Mouse (Mus musculus) midbrain, embryonic 14.5 days (tissue): Measurements from ENCODE around the gene Dtnb. TPM values are rescaled to one million over a fixed set of nuclear protein-coding genes. Genes with fewer than 3 reads are reported as not detected.

Experiments used
- ATAC-seq: fragments of 200-750 bp; cut with Nextera tagmentation; 2 replicates; pipeline ENCODE4 v1.8.0; 2017; ENCODE audit warnings: moderate number of reproducible peaks, moderate library complexity; ENCODE audit not compliant: low FRiP score, low TSS enrichment
- DNase-seq: peaks from one replicate; pipeline ENCODE4 v3.0.0-alpha.2; 2015
- H3K27ac ChIP-seq: fragments of 300-500 bp; sonication (generic); replicated peaks from 2 replicates; pipeline ENCODE4 v1.5.1; 2014; ENCODE audit warnings: mild to moderate bottlenecking, low read depth, low read length, moderate library complexity
- H3K27me3 ChIP-seq: fragments of 300-500 bp; sonication (generic); 2 replicates; pipeline ENCODE4 v1.6.1; 2014; ENCODE audit warnings: low read length, control low read depth, mixed read lengths; ENCODE audit not compliant: control insufficient read depth, insufficient read depth
- H3K36me3 ChIP-seq: fragments of 300-500 bp; sonication (generic); 2 replicates; pipeline ENCODE4 v1.6.1; 2014; ENCODE audit warnings: low read length, control low read depth; ENCODE audit not compliant: control insufficient read depth, insufficient read depth
- H3K4me1 ChIP-seq: fragments of 300-500 bp; sonication (generic); 2 replicates; pipeline ENCODE4 v1.6.1; 2014; ENCODE audit warnings: mild to moderate bottlenecking, antibody characterized with exemption, low read length, control low read depth; ENCODE audit not compliant: control insufficient read depth, insufficient read depth
- H3K4me2 ChIP-seq: fragments of 300-500 bp; sonication (generic); 2 replicates; pipeline ENCODE4 v1.6.1; 2014; ENCODE audit warnings: mild to moderate bottlenecking, low read length, moderate library complexity
- H3K4me3 ChIP-seq: fragments of 300-500 bp; sonication (generic); replicated peaks from 2 replicates; pipeline ENCODE4 v1.5.1; 2014; ENCODE audit warnings: low read depth, low read length
- H3K9ac ChIP-seq: fragments of 300-500 bp; sonication (generic); replicated peaks from 2 replicates; pipeline ENCODE4 v1.6.1; 2014; ENCODE audit warnings: mild to moderate bottlenecking, low read length, moderate library complexity
- H3K9me3 ChIP-seq: fragments of 300-500 bp; sonication (generic); 2 replicates; pipeline ENCODE4 v1.6.1; 2016; ENCODE audit warnings: low read length, control low read depth, mixed read lengths; ENCODE audit not compliant: control insufficient read depth
- WGBS: fragments of 180-500 bp; shearing (Covaris S2); extraction: QIAGEN DNeasy Blood & Tissue Kit; methylation state at CpG from one replicate; pipeline ENCODE4 v1.1.7; 2014; 5-methylcytosine and 5-hydroxymethylcytosine counted together
- polyA plus RNA-seq: library from polyadenylated mRNA; unstranded; fragments of >200 nt; fragmentation: Nextera tagmentation; extraction: Ambion mirVana; gene quantifications from 2 replicates; pipeline ENCODE4 v1.2.1, GENCODE M21; 2014

Dtnb gene
- polyA plus RNA-seq, 1 experiment from 2014 or later, result 46.7 TPM

DNA sequence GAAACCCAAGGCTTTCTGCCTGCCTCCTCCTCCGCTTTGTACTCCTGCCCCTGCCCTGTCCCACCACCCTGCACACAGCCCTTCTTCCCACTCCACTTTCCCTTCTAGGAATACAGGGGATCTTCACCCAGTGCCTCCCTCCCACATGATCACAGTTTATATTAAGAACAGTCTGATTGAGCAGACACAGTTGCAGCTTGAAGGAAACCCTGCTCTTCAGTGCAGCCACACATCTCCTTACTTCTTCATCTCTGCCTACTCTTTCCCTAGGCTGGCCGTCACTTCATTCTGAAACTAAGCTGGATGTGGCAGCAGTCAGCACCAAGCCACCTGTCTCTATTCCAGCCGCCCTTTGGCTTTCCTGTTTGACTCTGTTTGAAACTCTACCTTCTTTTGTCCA, 201.5 kb downstream of the Dtnb start:
- H3K4me2 ChIP-seq, result no peak overlapping the region
- H3K27me3 ChIP-seq, result no peaks in the 10 kb centered on the region
- no peaks in the 10 kb centered on the region for H3K9me3 ChIP-seq
- WGBS, result 82% methylated on average over 3 of the region's 3 CpGs
- ATAC-seq (no peak), DNase-seq (no peak)
- H3K9ac ChIP-seq, result no peak overlapping the region
- no peak overlapping the region for H3K27ac ChIP-seq
- H3K36me3 ChIP-seq, result 0 out of 2 replicates have a peak, but pooled peaks cover 4% of the 10 kb centered on the region
- no peaks in the 10 kb centered on the region for H3K4me1 ChIP-seq
- H3K4me3 ChIP-seq, result no peak overlapping the region

- Histone ChIP-seq H3K9me3 (no peaks in the 10 kb centered on the region), H3K27ac (no peak overlapping the region), H3K4me1 (peaks cover 13% of the 10 kb centered on the region), H3K4me2 (no peak overlapping the region), H3K27me3 (no peaks in the 10 kb centered on the region), H3K9ac (no peak overlapping the region), H3K4me3 (no peak overlapping the region), H3K36me3 (0 out of 2 replicates have a peak, but pooled peaks cover 4% of the 10 kb centered on the region)
- WGBS, result 93% methylated on average over 2 of the region's 2 CpGs
- DNase-seq (no peak), ATAC-seq (no peak)
These were observed 203.8 kb downstream of the Dtnb start for GRCm38 (mm10) chr12:3776015-3776414.

GRCm38 (mm10) chr12:3777682-3778081, 205.5 kb downstream of the Dtnb start:
- Histone ChIP-seq H3K9ac (no peak overlapping the region), H3K4me1 (peaks cover 29% of the 10 kb centered on the region), H3K27ac (no peak overlapping the region), H3K4me3 (no peak overlapping the region), H3K4me2 (no peak overlapping the region), H3K36me3 (0 out of 2 replicates have a peak, but pooled peaks cover 4% of the 10 kb centered on the region), H3K9me3 (no peaks in the 10 kb centered on the region), H3K27me3 (no peaks in the 10 kb centered on the region)
- WGBS, result 97% methylated on average over 5 of the region's 5 CpGs
- DNase-seq (no peak), ATAC-seq (no peak)

DNA sequence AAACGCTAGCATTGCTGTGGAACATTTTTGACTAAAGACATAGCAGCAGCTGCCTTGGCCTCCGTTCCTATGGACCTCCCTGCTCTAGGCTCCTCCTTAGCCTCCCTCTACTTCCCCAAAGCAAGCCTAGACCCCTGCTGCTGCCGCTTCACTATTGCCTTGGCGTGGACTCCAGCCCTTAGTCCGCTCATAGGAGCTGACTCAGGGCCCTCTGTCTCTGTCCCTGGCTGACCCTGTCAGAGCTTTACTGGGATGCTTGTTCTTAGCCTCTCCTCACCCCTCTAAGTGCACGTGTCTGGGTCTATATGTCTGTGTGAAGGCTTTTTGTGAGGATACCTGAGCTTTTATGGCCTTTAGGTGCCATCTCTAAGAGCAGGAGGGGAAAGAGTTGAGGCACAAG, 206.1 kb downstream of the Dtnb start:
- DNase-seq, result no peak
- Histone ChIP-seq H3K9ac (no peak overlapping the region), H3K4me2 (no peak overlapping the region), H3K4me1 (peaks cover 35% of the 10 kb centered on the region), H3K27ac (no peak overlapping the region), H3K4me3 (no peak overlapping the region), H3K9me3 (no peaks in the 10 kb centered on the region), H3K27me3 (no peaks in the 10 kb centered on the region), H3K36me3 (0 out of 2 replicates have a peak, but pooled peaks cover 4% of the 10 kb centered on the region)
- WGBS, result 83% methylated on average over 6 of the region's 6 CpGs
- ATAC-seq, result no peak

GRCm38 (mm10) chr12:3779639-3780038, 207.5 kb downstream of the Dtnb start:
- H3K4me1 ChIP-seq, result peaks cover 39% of the 10 kb centered on the region
- no peak for ATAC-seq
- DNase-seq, result no peak

GRCm38 (mm10) chr12:3780405-3780891, 208.3 kb downstream of the Dtnb start:
- Histone ChIP-seq H3K9ac (no peak overlapping the region; the same call in 1 of the 2 replicates), H3K4me3 (no peak overlapping the region), H3K4me1 (peaks cover 39% of the 10 kb centered on the region), H3K36me3 (0 out of 2 replicates have a peak, but pooled peaks cover 4% of the 10 kb centered on the region), H3K27ac (peak overlapping the region; percentile 50), H3K9me3 (no peaks in the 10 kb centered on the region), H3K27me3 (no peaks in the 10 kb centered on the region), H3K4me2 (0 out of 2 replicates have a peak overlapping the region, but pooled peaks have one; percentile 2)
- DNase-seq (peak; percentile 59), ATAC-seq (peak; percentile 44)
- WGBS, result 9% methylated on average over 8 of the region's 8 CpGs

More at GRCm38 (mm10) chr12:3779639-3780038, 207.5 kb downstream of the Dtnb start:
- H3K4me2 ChIP-seq, result no peak overlapping the region
- H3K36me3 ChIP-seq, result 0 out of 2 replicates have a peak, but pooled peaks cover 4% of the 10 kb centered on the region
- H3K9me3 ChIP-seq, result no peaks in the 10 kb centered on the region
- no peak overlapping the region for H3K4me3 ChIP-seq
- 97% methylated on average over 2 of the region's 2 CpGs for WGBS
- no peak overlapping the region for H3K9ac ChIP-seq
- no peaks in the 10 kb centered on the region for H3K27me3 ChIP-seq
- no peak overlapping the region for H3K27ac ChIP-seq

DNA sequence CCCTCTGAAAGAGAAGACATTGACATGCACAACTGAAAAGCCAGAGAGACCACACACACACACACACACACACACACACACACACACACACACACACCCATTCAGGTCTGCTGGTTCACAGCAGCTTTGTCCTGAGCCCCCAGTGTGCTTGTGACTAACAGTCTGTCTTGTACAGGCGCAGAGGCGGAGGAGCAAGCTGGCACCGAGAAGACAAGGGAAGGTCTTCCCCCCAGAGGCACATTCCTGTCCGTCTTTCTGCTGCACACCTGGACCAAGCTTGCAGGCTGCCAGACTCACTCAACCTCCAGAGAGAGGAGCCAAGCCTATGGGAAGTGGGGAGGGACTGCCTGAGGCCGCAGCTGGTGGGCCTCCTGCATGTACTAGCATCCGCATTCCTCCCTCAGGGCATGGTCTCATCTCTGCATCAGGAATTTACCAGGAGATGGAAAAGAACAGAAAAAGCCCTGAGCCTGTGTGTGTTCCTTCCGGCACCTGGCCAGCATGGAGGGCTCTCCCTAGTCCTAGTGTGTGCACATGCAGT, 208.8 kb downstream of the Dtnb start:
- H3K27ac ChIP-seq, result peak overlapping the region; percentile 50
- no peaks in the 10 kb centered on the region for H3K27me3 ChIP-seq
- ATAC-seq (peak; percentile 42; the same call in 1 of the 2 replicates), DNase-seq (peak; percentile 58)
- 0 out of 2 replicates have a peak, but pooled peaks cover under 1% of the 10 kb centered on the region for H3K36me3 ChIP-seq
- WGBS, result 34% methylated on average over 7 of the region's 7 CpGs
- H3K9ac ChIP-seq, result no peak overlapping the region
- H3K9me3 ChIP-seq, result no peaks in the 10 kb centered on the region
- no peak overlapping the region for H3K4me2 ChIP-seq
- H3K4me1 ChIP-seq, result peaks cover 39% of the 10 kb centered on the region
- H3K4me3 ChIP-seq, result no peak overlapping the region

GRCm38 (mm10) chr12:3781482-3781881, 209.3 kb downstream of the Dtnb start:
- H3K9me3 ChIP-seq, result no peaks in the 10 kb centered on the region
- no peaks in the 10 kb centered on the region for H3K36me3 ChIP-seq
- no peaks in the 10 kb centered on the region for H3K27me3 ChIP-seq
- 14% methylated on average over 8 of the region's 8 CpGs for WGBS
- H3K4me1 ChIP-seq, result peaks cover 39% of the 10 kb centered on the region
- H3K4me3 ChIP-seq, result no peak overlapping the region
- DNase-seq (peak; percentile 81), ATAC-seq (peak; percentile 68; the same call in 1 of the 2 replicates)
- peak overlapping the region; percentile 50 for H3K27ac ChIP-seq
- no peak overlapping the region for H3K9ac ChIP-seq
- H3K4me2 ChIP-seq, result no peak overlapping the region
